Mouse (Mus musculus) lung, embryonic 14.5 days (tissue): ENCODE results near the gene Abca12. TPM values are rescaled to one million over a fixed set of nuclear protein-coding genes. Genes with fewer than 3 reads are reported as not detected.

Experiments used
- ATAC-seq: fragments of 200-750 bp; cut with Nextera tagmentation; 2 replicates; pipeline ENCODE4 v1.8.0; 2017; ENCODE audit warnings: mild to moderate bottlenecking, moderate TSS enrichment, moderate library complexity; ENCODE audit not compliant: insufficient read depth
- DNase-seq: peaks from one replicate; pipeline ENCODE4 v3.0.0-alpha.2; 2015
- H3K27ac ChIP-seq: fragments of 300-500 bp; sonication (generic); 2 replicates; pipeline ENCODE4 v1.5.1; 2014; ENCODE audit warnings: low read depth, mild to moderate bottlenecking, moderate library complexity
- H3K27me3 ChIP-seq: fragments of 300-500 bp; sonication (generic); 2 replicates; pipeline ENCODE4 v1.6.1; 2014; ENCODE audit warnings: low read length, control low read depth; ENCODE audit not compliant: insufficient read depth
- H3K36me3 ChIP-seq: fragments of 300-500 bp; sonication (generic); 2 replicates; pipeline ENCODE4 v1.6.1; 2014; ENCODE audit warnings: control low read depth; ENCODE audit not compliant: insufficient read depth
- H3K4me1 ChIP-seq: fragments of 300-500 bp; sonication (generic); 2 replicates; pipeline ENCODE4 v1.6.1; 2014; ENCODE audit warnings: antibody characterized with exemption, control low read depth; ENCODE audit not compliant: insufficient read depth
- H3K4me2 ChIP-seq: fragments of 300-500 bp; sonication (generic); 2 replicates; pipeline ENCODE4 v1.6.1; 2014; ENCODE audit warnings: mild to moderate bottlenecking
- H3K4me3 ChIP-seq: fragments of 300-500 bp; sonication (generic); 2 replicates; pipeline ENCODE4 v1.5.1; 2014; ENCODE audit warnings: low read depth, low read length
- H3K9ac ChIP-seq: fragments of 300-500 bp; sonication (generic); 2 replicates; pipeline ENCODE4 v1.6.1; 2014
- H3K9me3 ChIP-seq: fragments of 300-500 bp; sonication (generic); 2 replicates; pipeline ENCODE4 v1.6.1; 2016; ENCODE audit warnings: low read depth, low read length, control low read depth
- CTCF ChIP-seq: IDR thresholded peaks from 2 replicates; pipeline ENCODE4 v1.5.1; 2016; ENCODE audit warnings: antibody characterized with exemption, low read depth
- WGBS: fragments of 180-500 bp; shearing (Covaris S2); extraction: QIAGEN DNeasy Blood & Tissue Kit; methylation state at CpG from one replicate; pipeline ENCODE4 v1.1.7; 2014; 5-methylcytosine and 5-hydroxymethylcytosine counted together
- polyA plus RNA-seq: library from polyadenylated mRNA; unstranded; fragments of >200 nt; fragmentation: Nextera tagmentation; extraction: Ambion mirVana; gene quantifications from 2 replicates; pipeline ENCODE4 v1.2.1, GENCODE M21; 2014

The Abca12 gene
- 0.05 TPM in 1 of 2 replicates, not detected in the other for polyA plus RNA-seq

DNA sequence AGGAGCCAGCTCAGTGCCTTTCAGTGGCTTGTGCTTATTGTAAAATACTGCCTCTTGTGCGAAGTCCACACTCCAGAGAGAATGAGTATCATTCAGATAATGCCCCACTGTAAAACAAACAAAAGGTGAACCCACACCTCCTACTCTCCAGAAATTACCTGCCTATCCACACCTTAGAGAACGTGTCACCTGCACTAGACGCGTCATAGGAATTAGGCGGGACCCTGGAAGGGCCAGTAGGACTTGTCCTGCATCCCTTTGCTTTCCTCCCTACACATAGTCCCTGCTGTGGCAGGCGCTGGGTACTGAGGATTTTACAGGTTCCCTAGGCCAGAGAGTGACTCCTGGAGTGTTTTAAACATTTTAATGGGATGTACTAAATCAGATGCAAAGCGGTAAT is at the start of gene Abca12:
Gene Abca12 (minus strand): TSS at position 101 of the 400 bp plus-strand sequence.
- no peaks in the 10 kb centered on the region for H3K9me3 ChIP-seq
- no peak for DNase-seq
- no peak within 1 kb of the TSS for H3K27ac ChIP-seq
- no peak for ATAC-seq
- no peak within 1 kb of the TSS for H3K9ac ChIP-seq
- H3K36me3 ChIP-seq: no peaks in the 10 kb centered on the region
- TF ChIP-seq CTCF: no peak
- no peaks in the 10 kb centered on the region for H3K27me3 ChIP-seq
- no peak within 1 kb of the TSS for H3K4me2 ChIP-seq
- no peaks in the 10 kb centered on the region for H3K4me1 ChIP-seq
- H3K4me3 ChIP-seq: no peak within 1 kb of the TSS
- 76% methylated on average over 7 of the region's 7 CpGs for WGBS

DNA sequence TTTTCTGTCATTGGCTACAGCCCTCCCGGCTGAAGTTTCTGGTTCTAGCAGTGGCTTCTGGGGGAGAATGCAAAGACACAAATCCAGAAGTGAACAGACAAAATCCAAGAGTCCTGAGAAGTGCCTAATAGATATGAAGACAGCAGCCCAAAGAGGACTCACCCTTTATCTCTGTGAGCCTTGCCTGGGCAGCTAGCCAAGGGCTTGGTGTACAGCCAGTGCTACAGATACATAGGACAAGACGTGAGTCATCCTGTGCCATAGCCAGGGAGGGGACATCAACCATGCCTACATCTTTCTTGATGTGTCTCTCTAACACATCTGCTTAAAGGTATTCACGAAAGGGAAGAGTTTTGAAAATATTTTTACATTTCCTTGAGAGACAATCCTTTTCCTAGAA is 43.3 kb upstream of the Abca12 start:
- 59% methylated on average over 3 of the region's 3 CpGs for WGBS
- Histone ChIP-seq H3K4me3 (no peak overlapping the region), H3K27me3 (no peaks in the 10 kb centered on the region), H3K4me2 (no peak overlapping the region), H3K9me3 (no peaks in the 10 kb centered on the region), H3K27ac (no peak overlapping the region), H3K36me3 (no peaks in the 10 kb centered on the region), H3K9ac (no peak overlapping the region), H3K4me1 (no peaks in the 10 kb centered on the region)
- no peak for ATAC-seq
- DNase-seq: peak; percentile 49
- no peak for TF ChIP-seq CTCF

DNA sequence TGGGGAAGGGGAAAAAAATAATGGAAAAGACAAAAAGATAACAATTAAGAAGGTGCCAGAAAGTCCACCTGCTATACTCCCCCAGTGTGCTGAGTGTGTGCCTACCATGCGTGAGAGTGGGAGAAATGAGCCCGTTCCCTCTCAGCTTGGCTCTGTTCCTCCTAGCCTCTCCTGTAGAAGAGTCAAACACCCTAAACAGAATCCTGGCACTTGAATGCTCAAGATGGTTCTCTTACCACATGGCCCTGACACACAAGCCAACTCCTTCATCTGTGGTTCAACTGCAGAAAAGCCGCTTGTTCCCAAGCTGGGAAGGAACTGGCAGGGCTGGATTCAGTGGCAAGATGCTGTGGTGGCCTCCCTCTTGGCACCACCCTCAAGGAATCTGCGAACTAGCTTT is 32.7 kb upstream of the Abca12 start:
- Histone ChIP-seq H3K4me2 (no peak overlapping the region), H3K27me3 (no peaks in the 10 kb centered on the region), H3K4me1 (no peaks in the 10 kb centered on the region), H3K4me3 (no peak overlapping the region), H3K9ac (no peak overlapping the region), H3K27ac (no peak overlapping the region), H3K9me3 (no peaks in the 10 kb centered on the region), H3K36me3 (no peaks in the 10 kb centered on the region)
- TF ChIP-seq CTCF: no peak
- DNase-seq (no peak), ATAC-seq (no peak)
- 89% methylated on average over 4 of the region's 4 CpGs for WGBS

DNA sequence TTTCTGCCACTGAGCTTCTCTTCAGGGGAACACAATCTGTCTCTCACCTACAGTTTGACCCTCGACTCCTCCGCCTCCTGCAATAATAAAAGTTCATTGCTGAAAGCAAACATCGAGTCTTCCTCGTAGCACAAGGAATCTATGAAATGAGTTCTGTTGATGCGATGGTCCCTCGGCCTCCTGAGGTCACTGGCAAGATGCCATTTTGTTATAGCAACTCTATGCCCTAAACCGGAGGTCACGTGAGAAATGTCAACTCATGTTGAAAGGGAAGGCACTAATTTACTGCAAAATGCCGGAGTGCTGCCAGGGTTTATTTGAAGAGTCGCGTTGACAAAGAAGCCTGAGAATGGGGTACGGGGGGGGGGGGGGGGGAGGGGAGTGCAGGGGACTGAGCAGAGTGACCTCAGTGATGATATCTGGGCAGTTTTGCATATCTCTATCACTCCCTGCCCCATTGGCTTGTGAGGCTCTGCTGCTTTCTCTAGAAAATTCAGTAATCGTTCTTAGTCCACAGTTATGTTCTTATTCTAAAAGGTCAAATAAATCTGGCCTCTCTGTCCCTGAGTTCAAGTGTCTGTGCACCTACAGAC is 7.1 kb upstream of the Abca12 start:
- Histone ChIP-seq H3K27ac (no peak overlapping the region), H3K9me3 (no peaks in the 10 kb centered on the region), H3K4me3 (no peak overlapping the region), H3K9ac (no peak overlapping the region), H3K36me3 (no peaks in the 10 kb centered on the region), H3K27me3 (no peaks in the 10 kb centered on the region), H3K4me2 (0 out of 2 replicates have a peak overlapping the region, but pooled peaks have one; percentile 12), H3K4me1 (no peaks in the 10 kb centered on the region; the same call in 1 of the 2 replicates)
- DNase-seq: peak; percentile 80
- no peak for TF ChIP-seq CTCF
- peak; percentile 56; the same call in 1 of the 2 replicates for ATAC-seq
- WGBS: 25% methylated on average over 13 of the region's 13 CpGs

DNA sequence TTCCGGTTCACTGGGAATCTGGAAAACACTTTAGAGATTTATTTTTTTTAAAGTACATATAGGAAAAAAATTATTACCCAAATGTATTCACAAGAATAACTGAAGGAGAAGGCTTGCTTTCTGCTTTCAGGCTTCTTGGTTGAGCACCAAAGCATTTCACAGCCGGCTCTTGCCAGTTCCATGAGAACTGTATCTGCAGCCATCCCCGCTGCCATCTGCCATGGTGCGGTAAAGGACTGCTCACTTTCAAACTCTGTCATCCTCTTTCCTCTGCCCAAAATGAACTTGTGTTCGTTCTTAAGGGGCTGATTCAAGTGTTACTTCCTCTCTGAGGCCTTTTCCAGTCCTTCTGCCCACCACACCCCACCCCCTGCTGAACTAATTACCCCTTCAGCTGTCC is 3.8 kb upstream of the Abca12 start:
- 81% methylated on average over 5 of the region's 5 CpGs for WGBS
- no peak overlapping the region for H3K27ac ChIP-seq
- no peaks in the 10 kb centered on the region for H3K27me3 ChIP-seq
- H3K4me2 ChIP-seq: no peak overlapping the region
- H3K36me3 ChIP-seq: no peaks in the 10 kb centered on the region
- ATAC-seq: no peak
- no peak for TF ChIP-seq CTCF
- H3K4me1 ChIP-seq: no peaks in the 10 kb centered on the region; the same call in 1 of the 2 replicates
- no peaks in the 10 kb centered on the region for H3K9me3 ChIP-seq
- DNase-seq: no peak
- H3K9ac ChIP-seq: no peak overlapping the region
- H3K4me3 ChIP-seq: no peak overlapping the region

DNA sequence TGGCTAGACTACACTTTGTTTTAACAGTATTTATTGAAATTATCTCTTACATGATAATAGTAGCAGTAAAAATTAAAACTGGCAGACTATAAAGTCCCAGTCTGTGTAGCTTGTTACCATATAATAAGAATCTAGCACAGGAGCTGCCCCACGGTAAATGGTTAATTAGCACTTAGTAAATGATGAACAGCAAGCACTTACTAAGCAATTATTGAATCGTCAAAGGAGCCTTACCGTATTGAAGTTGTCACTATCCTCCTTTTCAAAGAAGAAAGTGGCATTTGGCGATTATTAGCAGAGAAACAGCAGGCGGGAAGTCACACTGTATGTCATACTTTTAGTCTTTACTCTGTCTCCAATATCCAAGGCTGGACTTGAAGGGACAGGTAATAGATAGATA is 3.2 kb upstream of the Abca12 start:
- no peak overlapping the region for H3K27ac ChIP-seq
- no peaks in the 10 kb centered on the region for H3K9me3 ChIP-seq
- ATAC-seq: no peak
- H3K9ac ChIP-seq: no peak overlapping the region
- H3K36me3 ChIP-seq: no peaks in the 10 kb centered on the region
- no peaks in the 10 kb centered on the region; the same call in 1 of the 2 replicates for H3K4me1 ChIP-seq
- WGBS: 86% methylated on average over 5 of the region's 5 CpGs
- TF ChIP-seq CTCF: no peak
- H3K4me2 ChIP-seq: no peak overlapping the region
- no peak overlapping the region for H3K4me3 ChIP-seq
- no peak for DNase-seq
- no peaks in the 10 kb centered on the region for H3K27me3 ChIP-seq

DNA sequence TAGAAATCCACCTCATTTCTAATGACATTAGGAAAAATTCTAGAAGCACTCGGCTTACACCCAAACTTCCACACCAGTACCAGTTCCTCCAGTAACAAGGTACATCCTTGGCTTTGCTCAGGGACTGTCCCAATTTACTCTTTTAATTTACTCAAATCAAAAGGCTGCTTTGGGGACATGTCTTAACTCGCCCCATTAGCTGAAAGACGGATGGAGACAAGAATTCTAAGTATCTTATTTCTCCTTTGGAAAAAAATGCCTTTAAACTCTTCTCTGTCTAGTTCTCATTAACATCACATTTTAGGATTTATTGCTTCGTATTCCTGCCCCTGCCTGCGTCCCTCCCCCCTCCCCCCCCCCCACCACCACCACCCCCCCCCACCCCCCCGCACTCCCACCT is 626 bp downstream of the Abca12 start:
- Histone ChIP-seq H3K9ac (no peak overlapping the region), H3K4me2 (no peak overlapping the region), H3K9me3 (no peaks in the 10 kb centered on the region), H3K36me3 (no peaks in the 10 kb centered on the region), H3K4me3 (no peak overlapping the region), H3K4me1 (no peaks in the 10 kb centered on the region), H3K27me3 (no peaks in the 10 kb centered on the region), H3K27ac (no peak overlapping the region)
- no peak for ATAC-seq
- no peak for TF ChIP-seq CTCF
- no peak for DNase-seq
- 55% methylated on average over 6 of the region's 6 CpGs for WGBS
